Mouse (Mus musculus): ENCODE measurements around the gene Rgl3.

DNA sequence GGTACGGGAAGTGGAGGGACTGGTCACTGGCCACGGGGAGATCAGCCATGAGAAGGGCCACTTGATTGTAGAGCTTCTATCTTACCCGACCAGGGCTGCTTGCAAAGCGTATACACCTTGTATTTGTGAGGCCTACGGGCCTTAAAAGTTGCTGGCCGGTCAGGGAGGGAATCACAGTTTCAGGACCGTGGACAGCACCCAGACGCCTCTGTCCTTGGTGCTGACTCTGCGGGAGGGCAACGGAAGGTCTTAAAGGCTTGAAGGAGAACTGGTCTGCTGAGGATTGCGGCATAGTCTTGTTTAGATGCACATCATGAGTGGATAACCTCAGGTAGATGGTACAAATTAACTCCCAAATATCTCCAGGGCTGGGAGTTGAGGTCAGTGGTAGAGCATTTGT is 38.9 kb downstream of the Rgl3 start:
- TF ChIP-seq CTCF (IDR thresholded peaks at IDR 0.05; ENCODE audit: low read depth) (no peak), EP300 (IDR thresholded peaks at IDR 0.05; ENCODE audit: low read depth) (no peak)
